Mouse (Mus musculus) adrenal gland, postnatal 36 days (tissue): Measurements from ENCODE around the gene Ndufa1. TPM values are rescaled to one million over a fixed set of nuclear protein-coding genes. Genes with fewer than 3 reads are reported as not detected.
"Not testable (repeated sequence)": the region's sequence is repeated elsewhere in the genome, so short reads cannot be mapped to it uniquely, and the experiment has no call there.

Experiments
- DNase-seq, 2 experiments: peaks; one replicate each; pipeline ENCODE4 v3.0.0; 2021; ENCODE audit warnings: mixed read lengths in 1 of 2
- long read RNA-seq, 2 experiments: library from polyadenylated mRNA; stranded (forward); transcript quantifications; one replicate each; pipeline ENCODE4 v2.0.0; 2021; ENCODE audit warnings: borderline sequencing depth in 2 of 2
- total RNA-seq, 2 experiments: library from RNA; stranded (reverse); gene quantifications; 2 replicates each; pipeline ENCODE4 v1.2.3; 2021

Ndufa1 gene
- total RNA-seq = 100 to 1,000 TPM; 458 to 480 TPM
- long read RNA-seq, experiment 1, transcript Ndufa1-201 (3 exons, 419 nt) = major isoform, 419 of 532 reads
- long read RNA-seq, experiment 1, partial matches to known transcripts = 112 of 532 reads
- long read RNA-seq, experiment 1, other reads (novel, unspliced or antisense) = 1 of 532 reads
- long read RNA-seq, experiment 2, transcript Ndufa1-201 (3 exons, 419 nt) = major isoform, 241 of 249 reads
- long read RNA-seq, experiment 2, partial matches to known transcripts = 8 of 249 reads
- long read RNA-seq, experiment 2, other reads (novel, unspliced or antisense) = 0 of 249 reads

DNA sequence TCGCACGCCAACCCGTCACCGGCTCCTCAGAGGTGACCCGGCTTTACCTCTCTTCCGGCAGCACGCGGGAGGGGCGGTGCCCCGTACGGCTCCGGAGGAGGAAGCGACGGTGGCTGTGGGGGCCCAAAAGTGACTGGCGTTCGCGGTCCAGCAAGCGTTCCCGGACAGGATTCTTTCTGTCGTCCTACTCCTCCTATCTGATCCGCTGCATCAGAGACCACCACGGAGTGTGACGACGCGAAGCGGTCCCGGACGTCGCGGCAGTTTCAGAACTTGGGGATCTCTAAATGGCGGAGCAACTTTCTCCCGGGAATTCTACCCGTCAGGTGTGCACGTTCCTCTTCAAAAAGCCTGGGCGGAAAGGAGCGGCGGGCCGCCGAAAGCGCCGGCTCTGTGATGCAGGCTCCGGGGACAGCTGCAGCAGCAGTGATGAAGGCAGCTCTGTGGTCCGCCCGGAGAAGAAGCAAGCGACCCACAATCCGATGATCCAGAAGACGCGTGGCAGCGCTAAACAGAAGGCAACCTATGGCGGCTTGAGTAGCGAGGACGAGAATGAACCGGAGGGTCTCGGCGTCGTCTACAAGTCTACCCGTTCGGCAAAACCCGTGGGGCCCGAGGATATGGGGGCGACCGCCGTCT is at the start of gene Ndufa1, which contains the start of gene Rnf113a1:
TSS of gene Ndufa1 (minus strand) at position 59 of the 639 bp plus-strand sequence.
TSS of gene Rnf113a1 (plus strand) at position 141 of the 639 bp plus-strand sequence.
- DNase-seq = peak; percentile 88 to 91

DNA sequence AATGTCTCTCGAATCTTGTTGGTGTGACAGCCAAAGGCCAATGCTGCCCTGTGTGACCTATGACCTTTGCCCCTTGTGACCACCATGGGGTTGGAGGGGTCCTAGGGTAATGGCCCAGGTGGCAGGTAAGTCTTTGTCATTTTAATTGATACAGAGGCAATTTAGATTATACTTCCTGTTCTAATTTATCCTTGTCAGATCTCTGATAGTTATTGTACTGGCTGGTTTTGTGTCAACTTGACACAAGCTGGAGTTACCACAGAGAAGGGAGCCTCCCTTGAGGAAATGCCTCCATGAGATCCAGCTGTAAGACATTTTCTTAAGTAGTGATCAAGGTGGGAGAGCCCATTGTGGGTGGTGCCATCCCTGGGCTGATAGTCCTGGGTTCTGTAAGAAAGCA is 31.2 kb upstream of the Ndufa1 start, which contains the start of gene Rhox1:
TSS of gene Rhox1 (minus strand) at position 101 of the 400 bp plus-strand sequence.
- not testable (repeated sequence) for DNase-seq

DNA sequence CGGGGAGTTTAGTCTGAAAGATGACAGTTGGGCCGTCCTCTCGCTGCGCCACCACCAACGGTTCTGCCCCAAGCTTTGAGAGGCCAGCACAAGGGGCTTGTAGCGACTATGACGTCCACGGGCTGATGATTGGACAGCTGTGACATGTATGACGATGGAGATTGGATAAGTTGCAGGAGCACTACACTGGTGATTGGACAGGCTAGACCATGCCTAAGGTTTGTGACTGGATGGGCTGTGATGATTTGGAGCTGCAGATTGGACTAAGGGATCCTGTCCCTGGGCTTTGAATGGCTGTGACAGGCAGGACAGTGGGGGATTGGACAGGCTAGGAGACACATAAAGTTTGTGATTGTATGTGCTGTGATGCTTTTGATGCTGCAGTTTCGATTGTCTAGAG is 20.0 kb upstream of the Ndufa1 start, which contains the start of gene Gm9:
TSS of gene Gm9 (minus strand) at position 101 of the 400 bp plus-strand sequence.
- no peak for DNase-seq

DNA sequence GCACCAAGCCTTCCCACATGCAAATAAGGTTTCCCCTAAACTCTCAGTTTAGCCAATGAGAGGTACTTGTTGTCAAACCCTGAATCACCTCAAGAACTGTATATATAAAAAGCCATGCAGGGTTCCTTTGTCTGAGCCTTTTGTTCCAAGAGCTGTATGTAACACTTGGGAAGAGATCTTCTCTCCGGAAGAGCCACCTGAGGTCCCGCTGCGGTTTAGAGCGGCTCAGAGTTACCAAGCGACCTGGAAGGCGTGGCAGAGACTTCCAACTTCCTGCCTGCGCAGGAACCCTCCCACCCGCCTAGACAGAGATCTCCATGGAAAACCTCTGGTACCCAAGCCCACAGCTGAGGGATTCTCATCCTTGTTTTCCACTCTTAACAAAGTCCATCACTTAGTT is 7.7 kb upstream of the Ndufa1 start:
- no peak for DNase-seq

DNA sequence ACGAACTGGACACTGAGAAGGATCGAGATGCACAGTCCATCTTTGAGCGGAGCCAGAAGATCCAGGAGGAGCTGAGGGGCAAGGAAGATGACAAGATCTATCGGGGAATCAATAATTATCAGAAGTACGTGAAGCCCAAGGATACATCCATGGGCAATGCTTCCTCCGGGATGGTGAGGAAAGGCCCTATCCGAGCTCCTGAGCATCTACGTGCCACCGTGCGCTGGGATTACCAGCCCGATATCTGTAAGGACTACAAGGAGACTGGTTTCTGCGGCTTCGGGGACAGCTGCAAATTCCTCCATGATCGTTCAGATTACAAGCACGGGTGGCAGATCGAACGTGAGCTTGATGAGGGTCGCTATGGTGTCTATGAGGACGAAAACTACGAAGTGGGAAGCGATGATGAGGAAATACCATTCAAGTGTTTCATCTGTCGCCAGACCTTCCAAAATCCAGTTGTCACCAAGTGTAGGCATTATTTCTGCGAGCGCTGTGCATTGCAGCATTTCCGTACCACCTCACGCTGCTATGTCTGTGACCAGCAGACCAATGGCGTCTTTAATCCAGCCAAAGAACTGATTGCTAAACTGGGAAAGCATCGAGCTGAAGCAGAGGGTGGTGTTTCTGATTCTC is 899 bp upstream of the Ndufa1 start:
- DNase-seq = no peak

DNA sequence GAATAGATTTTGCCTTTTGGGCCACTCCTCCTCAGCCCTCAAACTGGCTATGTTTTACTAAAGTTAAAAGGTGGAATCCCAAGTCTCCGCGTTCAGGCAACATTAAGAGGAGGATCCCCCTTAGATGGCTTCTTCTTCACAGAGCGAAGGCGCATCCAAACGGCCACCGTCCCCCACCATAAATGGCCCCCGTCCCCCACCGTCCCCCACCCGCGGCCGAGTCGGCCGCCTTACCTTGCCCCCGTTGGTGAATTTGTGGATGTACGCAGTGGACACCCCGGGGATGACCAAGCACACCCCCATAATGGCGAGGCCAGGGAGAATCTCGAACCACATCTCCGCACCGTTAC is 233 bp downstream of the Ndufa1 start:
- DNase-seq = no peak

DNA sequence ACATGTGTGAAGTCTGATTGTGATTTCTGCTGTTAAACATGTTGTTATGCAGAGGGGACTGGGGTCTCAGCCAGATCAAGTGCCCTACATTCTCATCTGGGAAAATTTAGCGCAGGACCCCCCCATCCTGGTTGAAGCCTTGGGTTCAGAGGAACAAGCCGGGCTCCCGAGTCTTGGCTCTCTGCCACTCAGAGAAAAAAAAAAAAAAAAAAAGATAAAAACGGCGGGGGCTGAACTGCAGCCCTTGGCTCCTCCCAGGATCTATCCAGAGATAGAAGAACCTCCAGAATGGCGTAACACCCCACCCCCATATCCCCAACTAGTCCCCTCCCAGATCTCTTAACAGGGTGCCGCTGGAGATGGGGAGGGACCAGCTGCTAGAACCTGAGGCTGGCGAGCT is 6.6 kb downstream of the Ndufa1 start:
- not testable (repeated sequence) for DNase-seq

DNA sequence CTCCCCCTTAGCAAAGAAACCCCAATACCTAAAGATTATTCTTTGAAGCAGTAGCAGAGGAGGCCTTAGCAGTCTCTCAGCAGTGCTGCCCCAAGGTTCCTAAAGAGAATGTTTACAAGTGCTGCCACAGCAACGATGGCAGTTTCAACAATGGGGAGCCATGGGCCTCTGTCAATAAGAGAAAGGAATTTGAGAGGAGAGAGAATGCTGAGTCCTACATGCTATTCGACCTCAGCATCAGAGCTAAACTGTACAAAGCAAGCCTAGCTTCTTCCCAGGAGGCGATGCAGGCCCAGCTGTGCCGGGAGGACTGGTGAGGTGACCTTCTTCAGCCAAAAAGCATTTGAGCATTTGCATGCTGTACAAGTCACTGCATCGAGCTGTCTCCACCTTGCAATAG is 22.2 kb downstream of the Ndufa1 start, which contains the start of gene Akap14:
TSS of gene Akap14 (minus strand) at position 101 of the 400 bp plus-strand sequence.
- DNase-seq = no peak

DNA sequence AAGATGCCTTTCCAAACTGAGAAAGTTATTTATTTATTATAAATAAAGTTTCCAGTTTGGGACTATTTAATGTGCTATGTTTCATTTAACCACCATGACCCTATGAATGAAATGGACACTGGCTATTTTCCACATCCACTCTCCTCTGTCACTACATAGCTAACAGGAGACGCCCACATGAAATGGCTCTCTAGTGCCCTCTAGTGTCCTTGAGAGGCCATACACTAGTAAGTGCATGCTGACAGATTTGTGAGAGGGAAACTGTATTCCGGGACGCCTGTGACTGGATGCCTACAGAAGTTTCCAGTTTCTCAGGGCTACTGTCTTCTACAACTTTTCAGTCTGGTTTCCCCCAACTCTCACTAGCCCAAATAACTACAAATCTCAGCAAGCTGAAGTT is 23.9 kb downstream of the Ndufa1 start:
- peak in 1 of 2 experiments; percentile 30 for DNase-seq

DNA sequence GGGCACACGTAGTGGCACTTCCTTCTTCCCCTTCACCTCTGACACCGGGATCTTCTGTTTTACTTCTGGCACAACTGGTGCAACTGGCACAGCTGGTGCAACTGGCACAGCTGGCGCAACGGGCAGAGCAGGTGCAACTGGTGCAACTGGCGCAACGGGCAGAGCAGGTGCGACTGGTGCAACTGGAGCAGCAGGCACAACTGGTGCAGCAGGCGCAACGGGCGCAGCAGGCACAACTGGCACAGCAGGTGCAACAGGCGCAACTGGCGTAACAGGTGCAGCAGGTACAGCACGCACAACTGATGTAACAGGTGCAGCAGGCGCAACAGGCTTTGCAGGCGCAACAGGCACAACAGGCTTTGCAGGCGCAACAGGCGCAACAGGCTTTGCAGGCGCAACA is 27.8 kb downstream of the Ndufa1 start:
- DNase-seq = no peak

DNA sequence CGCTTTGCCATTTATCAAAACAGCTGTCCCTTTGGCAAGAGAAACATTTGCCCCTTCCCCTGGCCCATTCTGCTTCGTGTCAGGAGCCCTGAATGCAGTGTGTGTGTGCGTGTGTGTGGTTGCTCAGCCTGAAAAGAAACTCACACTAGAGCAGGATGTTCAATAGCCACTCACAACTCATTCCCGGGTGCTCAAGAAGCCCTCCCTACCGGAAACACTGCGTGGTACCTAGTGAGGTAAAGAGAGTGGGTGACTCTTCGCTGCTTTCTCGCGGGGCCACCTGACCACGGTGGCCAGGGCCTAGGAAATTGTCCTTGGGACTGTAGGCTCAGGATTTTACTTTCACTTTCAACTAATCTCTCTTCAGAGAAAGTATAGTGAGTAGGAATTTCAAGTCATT is 29.8 kb downstream of the Ndufa1 start:
- peak; percentile 14 to 22 for DNase-seq

DNA sequence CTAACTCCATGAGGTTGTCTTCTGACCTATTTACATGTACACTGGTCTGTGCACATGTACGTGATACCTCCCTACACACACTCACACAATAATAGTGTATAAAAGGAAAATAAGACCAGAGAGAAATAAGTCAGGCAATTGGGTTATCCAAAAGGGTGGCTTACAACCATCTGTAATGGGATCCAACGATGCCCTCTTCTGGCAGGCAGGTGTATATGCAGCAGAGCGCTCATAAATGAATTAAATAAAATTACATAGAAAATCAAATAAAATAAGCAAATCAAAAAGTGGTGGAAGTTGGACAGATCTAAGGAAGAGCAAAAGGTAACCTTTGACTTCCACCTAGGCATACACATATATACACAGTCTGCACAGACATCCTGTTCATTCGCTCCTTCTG is 33.1 kb downstream of the Ndufa1 start:
- DNase-seq = peak in 1 of 2 experiments; percentile 4

DNA sequence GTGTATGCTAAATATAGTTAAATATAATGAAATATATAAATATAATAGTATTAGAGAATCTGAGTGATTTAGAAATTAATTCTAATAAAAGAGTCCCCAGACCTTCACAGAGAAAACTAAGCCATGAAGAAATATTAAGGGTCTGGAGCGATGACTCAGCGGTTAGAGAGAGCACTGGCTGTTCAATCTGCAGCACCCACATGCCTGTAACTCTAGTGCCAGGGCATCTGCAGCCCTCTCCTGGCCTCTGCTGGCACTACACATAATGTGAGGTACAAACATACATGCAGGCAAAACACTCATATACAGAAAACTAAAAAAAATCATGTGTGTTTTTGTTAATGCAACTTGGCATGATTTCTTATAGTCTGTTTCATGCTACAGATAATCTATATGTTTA is 46.0 kb downstream of the Ndufa1 start:
- peak in 1 of 2 experiments; percentile 57 for DNase-seq

DNA sequence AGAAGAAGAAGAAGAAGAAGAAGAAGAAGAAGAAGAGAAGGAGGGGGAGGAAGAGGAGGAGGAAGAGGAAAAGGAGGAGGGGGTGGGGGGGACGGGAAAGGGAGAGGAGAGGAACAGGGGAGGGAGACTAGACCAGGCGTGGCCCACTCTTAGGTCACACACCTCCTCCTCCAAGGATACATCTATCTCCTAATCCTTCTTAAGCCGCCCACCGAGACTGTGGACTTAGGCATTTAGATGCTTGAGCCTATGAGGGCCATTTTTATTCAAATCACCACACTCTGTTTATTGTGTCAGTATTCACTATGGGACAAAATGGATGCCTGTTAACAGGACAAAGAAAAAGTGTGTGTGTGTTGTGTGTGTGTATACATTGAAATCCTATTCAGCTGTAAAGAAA is 46.5 kb downstream of the Ndufa1 start:
- DNase-seq = not testable (repeated sequence)

DNA sequence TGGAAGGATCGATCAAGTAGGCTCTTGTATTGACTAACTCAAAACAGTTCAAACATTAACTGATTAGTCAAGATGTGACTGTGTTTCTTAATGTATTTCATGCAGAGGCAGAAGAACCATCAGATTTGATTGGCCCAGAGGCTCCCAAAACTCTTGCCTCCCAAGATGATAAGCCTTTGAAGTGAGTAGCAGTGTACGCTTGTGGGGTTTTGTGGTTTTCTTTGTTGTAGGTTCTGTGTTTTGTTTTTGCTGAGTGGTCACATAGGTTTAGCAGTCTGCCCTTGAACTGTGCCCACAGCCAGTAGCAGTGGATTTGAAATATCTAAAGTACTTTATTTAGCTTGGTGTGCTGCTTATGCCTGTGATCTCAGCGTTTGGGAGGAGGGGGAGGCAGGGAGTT is 49.2 kb downstream of the Ndufa1 start:
- DNase-seq = no peak

Other genes starting within 250 kb of the Ndufa1 start
- 10 to 100 TPM; 20.7 to 24.4 TPM for gene Sept6, start 199.4 kb downstream of the Ndufa1 start, total RNA-seq
- 1 to 10 TPM in 1 of 2 experiments, under 1 TPM in 1; 0.46 to 1.2 TPM for gene Sowahd, start 142.3 kb downstream of the Ndufa1 start, total RNA-seq
- 100 to 1,000 TPM; 634 to 643 TPM for gene Rpl39, start 105.8 kb downstream of the Ndufa1 start, total RNA-seq
- gene Upf3b, start 80.8 kb downstream of the Ndufa1 start, total RNA-seq = 10 to 100 TPM; 12.2 to 14.6 TPM
- 10 to 100 TPM; 14.8 to 16.3 TPM for gene Nkap, start 64.4 kb downstream of the Ndufa1 start, total RNA-seq
- gene Akap14, start 22.3 kb downstream of the Ndufa1 start, total RNA-seq = not detected
- gene Rnf113a1, start 82 bp upstream of the Ndufa1 start, total RNA-seq = 1 to 10 TPM; 4.2 to 4.8 TPM
- not detected for gene Gm9, start 19.9 kb upstream of the Ndufa1 start, total RNA-seq
- not detected for gene Rhox1, start 31.1 kb upstream of the Ndufa1 start, total RNA-seq
- not detected for gene Rhox2a, start 53.8 kb upstream of the Ndufa1 start, total RNA-seq
- not detected for gene Rhox3a, start 58.8 kb upstream of the Ndufa1 start, total RNA-seq
- not detected for gene Rhox4a, start 74.2 kb upstream of the Ndufa1 start, total RNA-seq
- gene Rhox3a2, start 188.9 kb upstream of the Ndufa1 start, total RNA-seq = not detected
- gene Rhox4a2, start 199.7 kb upstream of the Ndufa1 start, total RNA-seq = not detected
- gene Rhox2b, start 220.9 kb upstream of the Ndufa1 start, total RNA-seq = not detected
- not detected for gene Rhox4b, start 241.3 kb upstream of the Ndufa1 start, total RNA-seq